Mouse (Mus musculus) G1E-ER4 (cell line): ENCODE results near the gene Ccr4. TPM values are rescaled to one million over a fixed set of nuclear protein-coding genes. Genes with fewer than 3 reads are reported as not detected.
A peak's percentile ranks its signal among the peaks of the same experiment; 100 is the strongest.

Experiments used
- GATA1 ChIP-seq: IDR thresholded peaks from one replicate; pipeline ENCODE4 v1.8.0; 2012; ENCODE audit warnings: low read length, inconsistent platforms
- polyA plus RNA-seq: library from polyadenylated mRNA; stranded (reverse); fragments of >175 nt; gene quantifications from 2 replicates; pipeline ENCODE4 v1.2.3, GENCODE M21; 2012

Gene Ccr4
- polyA plus RNA-seq, 1 experiment, result not detected

GRCm38 (mm10) chr9:114527992-114528679 is 23.4 kb upstream of the Ccr4 start:
- TF ChIP-seq GATA1, result no peak

- no peak for TF ChIP-seq GATA1
Measured at GRCm38 (mm10) chr9:114527085-114527484, 22.4 kb upstream of the Ccr4 start.

DNA sequence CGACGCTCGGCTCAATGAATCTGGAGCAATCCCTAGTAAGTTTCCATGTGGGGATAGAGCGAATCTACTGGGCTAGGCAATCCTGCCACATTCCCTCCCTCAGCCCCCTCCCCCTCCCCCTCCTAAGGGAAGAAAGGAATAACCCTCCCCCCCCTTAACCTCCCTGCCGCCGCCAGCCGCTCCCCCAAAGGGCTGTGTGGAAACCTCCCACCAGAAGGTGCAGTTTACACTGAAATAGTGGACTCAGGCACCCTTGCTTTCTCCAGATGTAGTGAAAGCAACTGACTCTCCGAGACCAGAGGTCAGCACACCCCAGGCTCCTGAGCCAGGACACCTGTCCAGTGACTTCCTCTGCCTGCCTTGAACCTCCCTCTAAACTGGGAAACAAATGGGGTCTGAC is 21.9 kb upstream of the Ccr4 start:
- no peak for TF ChIP-seq GATA1

DNA sequence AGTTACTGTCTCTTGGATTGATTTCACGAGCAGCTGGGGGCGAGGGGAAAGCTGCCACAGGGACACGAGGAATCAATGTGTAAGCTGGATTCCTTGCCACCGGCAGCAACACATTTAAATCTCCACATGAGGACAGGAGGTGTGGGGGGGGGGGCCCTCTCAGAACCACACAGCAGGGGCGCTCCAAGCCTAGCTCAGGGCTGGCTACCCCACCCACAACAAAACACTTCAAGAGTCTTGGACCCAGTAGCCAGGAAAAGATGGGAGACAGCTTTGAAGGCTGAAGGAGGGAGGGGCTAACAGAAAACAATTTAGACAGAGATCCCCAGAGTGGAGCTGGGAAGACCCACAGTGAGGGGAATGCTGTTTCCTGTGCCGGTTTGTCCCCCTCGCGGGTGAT is 21.2 kb upstream of the Ccr4 start:
- TF ChIP-seq GATA1, result no peak

DNA sequence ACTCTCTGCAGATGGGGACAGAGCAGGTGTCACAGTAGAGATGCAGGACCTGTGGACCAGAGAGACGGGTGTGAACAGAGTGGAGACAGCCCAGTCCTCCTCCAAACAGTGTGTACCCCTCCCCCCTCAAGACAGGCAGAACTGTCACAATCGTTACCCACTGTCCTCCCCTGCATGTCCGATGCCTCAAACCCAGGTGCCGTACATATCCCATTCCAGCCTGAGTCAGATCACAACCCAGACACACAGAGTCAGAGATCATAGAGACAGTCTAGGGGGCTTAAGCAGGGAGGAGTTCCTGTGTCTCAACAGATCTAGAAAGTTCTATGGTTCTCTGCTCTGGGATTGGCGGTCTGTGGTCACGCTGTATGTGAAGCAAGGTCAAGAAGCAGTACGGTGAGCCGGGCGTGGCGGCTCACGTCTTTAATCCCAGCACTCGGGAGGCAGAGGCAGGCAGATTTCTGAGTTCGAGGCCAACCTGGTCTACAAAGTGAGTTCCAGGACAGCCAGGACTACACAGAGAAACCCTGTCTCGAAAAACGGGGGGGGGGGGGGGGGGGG is 20.4 kb upstream of the Ccr4 start:
- no peak for TF ChIP-seq GATA1

DNA sequence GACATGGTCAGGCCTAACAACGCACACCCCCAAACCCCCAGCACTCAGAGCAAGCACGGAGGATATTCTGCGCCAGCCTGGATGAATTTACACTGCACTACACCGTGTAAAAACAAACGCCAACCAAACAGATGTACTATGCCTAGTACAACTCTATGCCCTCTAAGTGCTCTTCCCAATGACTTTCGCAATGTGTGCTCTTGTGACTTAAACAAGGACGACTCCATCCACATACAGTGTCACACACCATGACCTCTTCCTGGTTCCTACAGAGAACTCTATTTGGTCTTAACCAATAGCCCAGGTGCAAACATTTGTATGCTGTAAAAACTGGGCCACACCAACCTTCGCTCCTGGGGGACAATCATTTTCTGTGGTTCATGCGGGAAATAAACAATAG is 17.8 kb upstream of the Ccr4 start:
- no peak for TF ChIP-seq GATA1

DNA sequence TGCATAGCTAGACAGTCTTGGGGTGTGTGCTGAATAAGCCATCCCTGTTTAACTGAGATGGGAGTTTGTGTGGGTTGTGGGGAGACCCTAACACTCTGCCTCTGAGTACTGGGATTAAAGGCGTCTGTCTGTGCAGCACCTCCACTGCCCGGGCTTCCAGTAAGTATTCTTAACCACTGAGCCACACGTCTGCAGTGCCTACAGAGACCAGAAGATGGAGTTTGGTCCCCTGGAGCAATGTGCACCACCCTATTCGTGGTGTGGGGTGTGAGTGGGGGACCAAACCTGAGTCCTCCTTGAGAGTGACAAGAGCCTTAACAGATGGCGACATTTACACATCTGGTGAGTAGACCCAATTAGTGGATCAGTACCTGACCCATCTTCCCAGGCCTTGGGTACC is 17.3 kb upstream of the Ccr4 start:
- TF ChIP-seq GATA1, result no peak

DNA sequence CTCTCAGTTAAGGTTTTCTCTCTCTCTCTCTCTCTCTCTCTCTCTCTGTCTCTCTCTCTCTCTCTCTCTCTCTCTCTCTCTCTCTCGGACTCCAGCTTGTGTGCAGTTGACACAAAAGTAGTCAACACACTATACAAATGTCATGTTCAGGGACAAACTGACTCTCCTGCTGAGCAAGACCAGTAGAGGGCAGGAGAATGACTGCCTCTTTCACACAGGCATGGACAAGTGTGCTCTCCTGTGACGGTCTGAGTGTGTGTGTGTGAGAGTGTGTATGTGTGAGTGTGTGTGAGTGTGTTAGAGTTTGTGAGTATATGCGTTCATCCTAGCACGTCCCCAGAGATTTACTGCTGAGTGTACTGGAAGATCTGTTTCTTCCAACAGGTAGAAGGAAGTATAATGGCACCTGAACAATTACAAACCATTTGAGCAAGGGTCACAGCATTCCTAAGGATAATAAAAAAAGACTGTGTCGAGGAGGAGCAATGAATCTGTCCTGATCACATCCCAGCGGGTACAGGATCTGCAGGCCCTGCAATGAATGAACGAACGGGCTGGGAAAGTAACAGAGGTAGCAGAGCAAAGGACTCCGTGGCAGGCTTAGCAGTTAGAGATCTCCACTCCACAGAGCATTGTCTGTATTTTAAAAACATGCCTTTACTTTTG is 14.2 kb upstream of the Ccr4 start:
- TF ChIP-seq GATA1, result no peak

DNA sequence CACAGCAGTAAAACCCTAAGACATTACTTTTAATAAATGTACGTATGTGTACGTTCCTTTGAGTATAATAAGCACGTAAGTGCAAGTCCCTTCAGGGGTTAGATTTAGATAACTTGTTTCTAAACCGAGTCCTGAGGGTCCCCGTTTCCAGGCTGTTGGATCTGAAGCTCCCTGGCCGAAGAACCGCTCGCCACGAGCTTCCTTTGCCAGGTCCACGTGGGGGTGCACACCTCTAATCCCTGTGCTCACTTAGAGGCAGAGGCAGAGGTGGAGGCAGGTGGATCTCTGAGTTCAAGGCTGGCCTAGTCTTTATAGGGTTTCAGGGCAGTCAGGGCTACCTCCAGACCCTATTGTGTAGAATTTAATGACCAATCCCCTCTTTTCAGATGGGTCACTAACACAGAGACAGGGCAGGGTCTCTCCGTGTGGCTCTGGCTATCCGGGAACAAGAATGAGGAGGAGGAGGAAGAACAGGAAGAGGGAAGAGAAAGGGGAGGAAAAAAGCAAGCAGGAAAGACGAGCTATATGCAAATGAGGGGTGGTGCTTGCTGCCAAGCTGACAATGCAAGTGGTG is 13.3 kb upstream of the Ccr4 start:
- TF ChIP-seq GATA1, result no peak

GRCm38 (mm10) chr9:114515364-114515763 is 10.6 kb upstream of the Ccr4 start, which contains the start of gene C130032M10Rik:
C130032M10Rik (plus strand) TSS chr9:114515697.
- no peak for TF ChIP-seq GATA1

DNA sequence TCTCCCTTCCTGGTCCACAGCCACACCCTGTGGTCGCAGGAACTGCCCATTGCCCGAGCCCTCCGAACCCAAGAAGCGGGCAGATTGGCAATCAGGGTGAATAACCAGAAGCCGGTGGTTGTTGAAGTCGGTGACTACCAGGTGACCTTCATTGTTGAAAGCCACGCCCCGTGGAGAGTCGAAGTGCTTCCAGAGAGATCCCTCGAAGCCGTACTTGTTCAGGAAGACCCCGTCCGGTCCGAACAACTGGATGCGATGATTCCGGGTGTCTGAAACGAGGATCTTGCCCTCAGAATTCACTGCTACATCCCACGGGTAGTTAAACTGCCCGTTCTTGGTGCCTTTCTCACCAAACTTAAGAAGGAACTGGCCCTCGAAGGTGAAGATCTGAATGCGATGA is 8.1 kb upstream of the Ccr4 start:
- no peak for TF ChIP-seq GATA1

- TF ChIP-seq GATA1, result no peak
Measured at GRCm38 (mm10) chr9:114509785-114510184, 5.1 kb upstream of the Ccr4 start.

DNA sequence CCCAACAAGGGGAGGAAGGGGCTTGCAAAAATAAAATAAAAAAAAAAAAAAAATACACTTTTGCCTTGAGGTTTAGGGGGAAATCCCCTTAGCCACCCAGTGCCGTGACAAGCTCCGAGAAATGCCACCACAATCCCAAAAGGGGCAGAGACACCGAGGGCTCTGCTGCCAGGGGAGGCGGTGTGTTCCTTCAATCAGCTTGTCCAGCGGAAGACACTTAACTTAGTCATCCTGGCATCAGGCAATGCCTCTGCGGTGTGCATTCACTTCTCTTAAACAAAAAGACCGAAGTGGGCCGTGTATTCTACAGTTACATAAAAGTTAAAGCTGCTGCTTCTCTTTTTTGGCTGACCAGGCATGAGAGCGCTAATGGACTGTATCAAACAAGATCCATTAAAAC is 2.7 kb upstream of the Ccr4 start:
- no peak for TF ChIP-seq GATA1

- TF ChIP-seq GATA1, result no peak
Measured at GRCm38 (mm10) chr9:114506564-114506963, 1.8 kb upstream of the Ccr4 start.

DNA sequence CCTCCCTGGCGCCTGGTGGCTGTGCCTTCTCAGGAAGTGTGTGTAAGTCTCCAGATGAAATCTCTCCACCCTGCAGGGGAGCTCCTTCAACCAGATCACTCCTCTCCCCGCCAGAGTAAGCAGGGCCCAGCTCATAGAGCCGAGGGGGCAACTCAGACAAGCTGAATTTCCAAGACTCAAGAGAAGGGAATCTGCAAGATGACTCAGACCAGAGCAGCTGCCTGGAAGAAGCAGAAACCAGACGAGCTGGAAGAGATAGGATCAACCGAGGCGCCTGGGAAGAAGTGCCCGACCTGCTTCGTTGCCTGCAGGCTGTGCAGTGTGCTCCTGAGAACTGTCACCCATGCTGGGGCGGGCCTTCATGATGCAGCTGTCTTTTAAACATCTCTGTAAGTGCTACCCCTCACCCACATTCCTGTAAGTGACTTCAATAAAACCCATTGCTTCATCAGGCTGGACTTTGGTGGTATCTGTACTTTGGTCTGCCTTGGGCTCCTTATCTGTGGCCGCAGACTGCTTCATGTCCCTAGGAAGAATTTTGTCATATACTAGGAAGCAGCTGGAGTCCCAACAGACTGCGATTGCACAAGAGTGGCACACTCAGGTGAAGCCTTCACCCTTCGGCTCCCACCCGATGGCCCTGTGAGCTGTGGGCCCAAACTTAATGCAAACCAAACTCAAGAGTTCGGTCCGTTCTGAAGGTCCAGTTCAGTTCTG is 1.8 kb downstream of the Ccr4 start:
- TF ChIP-seq GATA1, result peak; percentile 44

- no peak for TF ChIP-seq GATA1
Measured at GRCm38 (mm10) chr9:114501913-114502312, 2.8 kb downstream of the Ccr4 start.
